Mouse (Mus musculus) cerebellum, adult 2 months (tissue): ENCODE measurements around the gene Mars.

Source experiments
- CTCF ChIP-seq: fragments of 200-500 bp; IDR thresholded peaks from 2 replicates; pipeline ENCODE4 v1.5.1; 2011; ENCODE audit warnings: low read depth, mild to moderate bottlenecking, control low read depth, low read length, moderate library complexity, borderline replicate concordance; ENCODE audit not compliant: insufficient read depth
- POLR2A ChIP-seq: fragments of 200-500 bp; IDR thresholded peaks from 2 replicates; pipeline ENCODE4 v1.6.1; 2011; ENCODE audit warnings: low read length, control low read depth, borderline replicate concordance; ENCODE audit not compliant: insufficient read depth

- no peak for TF ChIP-seq CTCF
- TF ChIP-seq POLR2A = no peak
These were observed 28.9 kb downstream of the Mars start for GRCm38 (mm10) chr10:127282620-127283215.
